Mouse (Mus musculus) megakaryocyte, adult 5-6 weeks (primary cell): ENCODE measurements around the gene Phyhipl. TPM values are rescaled to one million over a fixed set of nuclear protein-coding genes. Genes with fewer than 3 reads are reported as not detected.

Source experiments
- ATAC-seq: 2 replicates; pipeline ENCODE4 v1.8.0; 2016; ENCODE audit warnings: mild to moderate bottlenecking, inconsistent platforms; ENCODE audit not compliant: poor library complexity, severe bottlenecking
- total RNA-seq, 2 experiments: library from RNA; stranded (forward) in 1 of 2; stranded (reverse) in 1 of 2; fragments of 153-499, 151-499 nt in 1 of 2; fragments of 221-1000, 200-1000 nt in 1 of 2; gene quantifications; 2 replicates each; pipeline versions ENCODE4 v1.2.3 to v1.2.4; 2015 to 2017

Phyhipl gene
- total RNA-seq (2015) (not detected in 2 replicates), total RNA-seq (2017) (not detected in 2 replicates)

GRCm38 (mm10) chr10:70655828-70656227 is at the start of gene Phyhipl:
Gene Phyhipl, minus strand, starts transcription at chr10:70655965.
- no peak for ATAC-seq

DNA sequence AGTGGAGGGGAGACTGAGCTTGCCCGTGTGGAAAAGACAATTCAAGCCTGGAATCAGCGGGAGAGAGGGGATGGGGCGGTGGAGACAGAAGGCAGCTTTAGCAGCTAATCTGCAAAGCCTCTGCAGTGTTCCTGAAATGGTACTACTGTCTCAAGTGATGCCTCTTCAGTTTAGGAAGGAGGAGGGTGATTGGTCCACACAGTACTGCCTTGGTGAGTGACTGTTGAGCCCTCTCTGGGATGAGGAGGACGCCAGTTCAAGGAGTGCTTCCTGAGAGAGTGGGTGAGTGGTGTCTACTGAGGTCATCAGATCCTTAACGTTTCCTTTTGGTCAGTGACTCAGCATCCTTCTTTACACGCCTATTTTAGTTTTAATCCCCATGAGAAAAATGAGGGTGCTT is 47.4 kb upstream of the Phyhipl start:
- ATAC-seq: no peak

DNA sequence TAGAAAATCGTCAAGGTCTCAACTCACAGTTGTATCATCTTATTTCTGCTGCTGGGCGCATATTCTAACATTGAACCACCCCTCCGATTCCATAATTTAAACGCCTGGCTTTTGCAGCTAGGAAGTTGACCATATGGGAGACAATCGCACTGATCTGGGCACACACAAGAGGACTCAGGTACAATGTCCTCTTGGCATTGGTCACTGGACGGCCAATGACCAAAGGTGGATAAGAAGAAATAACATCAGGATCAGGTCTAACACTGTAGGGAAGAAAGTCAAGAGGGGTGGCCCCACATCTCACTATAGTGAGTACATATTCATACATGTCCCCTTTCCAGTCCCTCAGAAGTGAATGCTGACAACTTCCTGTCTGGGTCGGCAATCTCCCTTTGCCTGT is 43.8 kb upstream of the Phyhipl start:
- ATAC-seq: no peak

- ATAC-seq: no peak
These were observed 42.2 kb upstream of the Phyhipl start for GRCm38 (mm10) chr10:70698014-70698413.

GRCm38 (mm10) chr10:70696748-70697585 is 41.2 kb upstream of the Phyhipl start:
- ATAC-seq: no peak

GRCm38 (mm10) chr10:70689346-70689745 is 33.6 kb upstream of the Phyhipl start:
- ATAC-seq: no peak

- ATAC-seq: no peak
These were observed 33.1 kb upstream of the Phyhipl start for GRCm38 (mm10) chr10:70688881-70689280.

- no peak for ATAC-seq
These were observed 31.4 kb upstream of the Phyhipl start for GRCm38 (mm10) chr10:70686941-70687703.

DNA sequence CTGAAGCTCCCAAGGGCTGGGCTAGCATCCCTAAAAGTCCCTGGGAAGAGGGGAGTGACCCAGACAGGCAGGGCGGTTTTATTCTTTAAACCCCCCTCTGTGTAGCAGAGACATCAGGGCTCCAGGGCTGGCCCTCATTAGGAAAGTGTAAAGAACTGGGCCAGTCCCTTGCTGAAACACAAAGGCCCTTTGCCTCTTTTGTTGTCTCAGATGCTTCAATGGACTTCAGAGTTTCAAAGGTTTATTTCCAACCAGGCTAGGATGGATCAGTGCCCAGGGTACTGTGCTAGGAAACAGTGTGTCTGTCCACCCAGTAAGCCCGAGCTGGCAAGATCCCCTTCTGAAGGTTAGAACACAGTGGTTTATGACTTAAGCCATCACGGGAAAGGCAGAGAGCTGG is 30.7 kb upstream of the Phyhipl start:
- no peak for ATAC-seq

GRCm38 (mm10) chr10:70683508-70683907 is 27.7 kb upstream of the Phyhipl start:
- no peak for ATAC-seq

- ATAC-seq: no peak
These were observed 22.2 kb upstream of the Phyhipl start for GRCm38 (mm10) chr10:70677946-70678345.

GRCm38 (mm10) chr10:70656272-70656671 is 507 bp upstream of the Phyhipl start:
- ATAC-seq: no peak

- ATAC-seq: no peak
These were observed 1.1 kb downstream of the Phyhipl start for GRCm38 (mm10) chr10:70654655-70655054.

DNA sequence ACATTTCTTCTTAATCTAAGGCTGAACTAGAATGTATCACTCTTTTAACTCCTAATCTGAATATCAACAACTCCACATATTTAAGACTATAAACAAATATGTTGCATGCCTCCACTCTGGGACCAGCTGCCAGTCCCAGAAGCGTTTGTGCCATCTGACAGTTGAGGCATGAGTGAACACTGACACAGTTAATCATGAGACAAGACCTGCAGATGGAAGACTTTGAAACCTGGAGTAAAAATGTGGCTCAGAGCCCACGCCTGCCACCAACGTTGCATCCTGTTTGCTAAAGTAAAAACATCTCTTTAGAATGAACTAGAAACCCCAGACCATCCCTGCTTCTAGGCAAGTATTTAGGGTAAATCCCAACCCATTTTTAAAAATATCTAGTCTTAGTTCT is 1.6 kb downstream of the Phyhipl start:
- ATAC-seq: no peak

GRCm38 (mm10) chr10:70651769-70652648 is 3.8 kb downstream of the Phyhipl start:
- ATAC-seq: no peak

DNA sequence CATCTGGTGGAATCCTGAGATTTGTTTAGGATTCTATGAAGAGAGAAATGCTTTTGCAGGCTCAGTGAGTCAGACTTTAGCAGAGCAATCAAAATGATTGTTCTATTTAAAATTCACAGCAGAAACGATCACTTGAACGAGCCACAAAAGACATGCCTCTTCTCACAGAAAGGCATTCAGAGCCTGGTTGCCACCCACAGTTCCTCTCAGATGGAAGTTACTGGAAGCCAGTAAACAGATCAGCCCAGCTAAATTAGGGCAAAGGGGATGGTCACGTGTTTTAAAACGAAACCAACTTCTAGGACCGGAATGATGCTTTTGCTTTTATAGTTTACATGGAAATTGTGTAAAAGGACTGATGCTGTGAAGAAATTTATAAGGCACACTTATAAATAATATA is 6.9 kb downstream of the Phyhipl start:
- no peak for ATAC-seq

GRCm38 (mm10) chr10:70643131-70643530 is 12.6 kb downstream of the Phyhipl start:
- no peak for ATAC-seq

DNA sequence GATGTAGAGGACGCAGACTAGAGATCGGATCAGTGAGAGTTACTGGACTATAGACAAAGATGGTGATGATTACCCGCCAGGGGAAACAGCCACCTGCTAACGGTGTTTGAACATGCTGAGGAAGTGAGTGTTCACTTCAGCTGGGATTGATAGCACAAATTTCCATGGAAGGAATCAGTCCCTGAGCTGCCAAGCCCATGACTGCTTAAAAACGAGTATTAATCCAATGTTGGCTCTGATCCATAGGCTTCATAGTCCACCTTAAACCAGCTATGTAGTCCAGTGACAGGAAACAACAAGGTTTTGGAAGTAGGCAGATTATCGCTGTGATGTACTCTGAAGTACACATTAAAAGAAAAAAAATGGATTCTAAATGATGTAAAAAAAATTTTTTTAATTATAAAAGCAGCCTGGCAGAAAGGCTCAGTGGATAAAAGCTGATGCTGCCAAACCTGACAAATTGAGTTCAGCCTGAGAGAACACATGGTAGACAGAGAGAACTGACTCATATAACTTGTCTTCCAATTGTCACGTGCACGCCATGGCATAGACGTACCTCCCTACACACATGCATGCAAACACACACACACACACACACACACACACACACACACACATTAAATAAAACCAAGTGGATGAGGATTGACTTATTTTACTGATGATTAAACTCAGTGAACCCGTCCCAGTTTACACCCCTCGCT is 14.7 kb downstream of the Phyhipl start:
- no peak for ATAC-seq

- ATAC-seq: no peak
These were observed 15.6 kb downstream of the Phyhipl start for GRCm38 (mm10) chr10:70640075-70640737.
